Mouse (Mus musculus): ENCODE results near the gene Slc39a11. TPM values are rescaled to one million over a fixed set of nuclear protein-coding genes. Genes with fewer than 3 reads are reported as not detected.

The Slc39a11 gene
- total and polyA plus RNA-seq, 2 experiments from 2014 or later: 40.4 to 62.5 TPM

GRCm38 (mm10) chr11:113618672-113619419, 31.0 kb downstream of the Slc39a11 start, which contains the start of gene Sstr2:
TSS of gene Sstr2 (plus strand) at chr11:113619342.
- peak; percentile 74 for ATAC-seq (ENCODE audit: low FRiP score)
- WGBS: under 1% methylated on average over 54 of the region's 54 CpGs
- no peaks in the 10 kb centered on the region for H3K9me3 ChIP-seq (ENCODE audit: low read length)
- no peaks in the 10 kb centered on the region for H3K36me3 ChIP-seq (ENCODE audit: insufficient read depth, low read length)
- peak; percentile 85 for DNase-seq (ENCODE audit: low spot score)
- H3K9ac ChIP-seq (replicated peaks; ENCODE audit: low read length, poor library complexity, severe bottlenecking): peak within 1 kb of the TSS; percentile 62
- peaks cover 3% of the 10 kb centered on the region; the same call in 1 of the 2 replicates for H3K4me1 ChIP-seq (ENCODE audit: insufficient read depth, low read length)
- peak within 1 kb of the TSS; percentile 56 for H3K4me3 ChIP-seq (ENCODE audit: low read depth, low read length)
- H3K27ac ChIP-seq (ENCODE audit: low read depth, low read length): no peak within 1 kb of the TSS
- peaks cover 5% of the 10 kb centered on the region; the same call in 1 of the 2 replicates for H3K27me3 ChIP-seq (ENCODE audit: insufficient read depth, low read length)
- no peak; the same call in 1 of the 2 replicates for TF ChIP-seq CTCF (IDR thresholded peaks at IDR 0.05)
- peak within 1 kb of the TSS; percentile 93 for H3K4me2 ChIP-seq (ENCODE audit: low read depth, low read length, poor library complexity, severe bottlenecking)

- H3K9ac ChIP-seq (replicated peaks; ENCODE audit: low read length, poor library complexity, severe bottlenecking): peak overlapping the region; percentile 62; the same call in 1 of the 2 replicates
- no peaks in the 10 kb centered on the region for H3K36me3 ChIP-seq (ENCODE audit: insufficient read depth, low read length)
- ATAC-seq (ENCODE audit: low FRiP score) (no peak), DNase-seq (ENCODE audit: low spot score) (no peak)
- TF ChIP-seq CTCF (IDR thresholded peaks at IDR 0.05): no peak
- WGBS: 37% methylated on average over 4 of the region's 4 CpGs
- H3K27ac ChIP-seq (ENCODE audit: low read depth, low read length): no peak overlapping the region
- peaks cover 3% of the 10 kb centered on the region; the same call in 1 of the 2 replicates for H3K4me1 ChIP-seq (ENCODE audit: insufficient read depth, low read length)
- H3K4me2 ChIP-seq (ENCODE audit: low read depth, low read length, poor library complexity, severe bottlenecking): peak overlapping the region; percentile 93
- peaks cover 5% of the 10 kb centered on the region; the same call in 1 of the 2 replicates for H3K27me3 ChIP-seq (ENCODE audit: insufficient read depth, low read length)
- no peaks in the 10 kb centered on the region for H3K9me3 ChIP-seq (ENCODE audit: low read length)
- peak overlapping the region; percentile 56 for H3K4me3 ChIP-seq (ENCODE audit: low read depth, low read length)
Measured at GRCm38 (mm10) chr11:113618303-113618671, 31.6 kb downstream of the Slc39a11 start.

- H3K27me3 ChIP-seq (ENCODE audit: insufficient read depth, low read length): peaks cover 5% of the 10 kb centered on the region; the same call in 1 of the 2 replicates
- DNase-seq (ENCODE audit: low spot score) (peak; percentile 85), ATAC-seq (ENCODE audit: low FRiP score) (no peak)
- WGBS: 51% methylated on average over 14 of the region's 14 CpGs
- no peaks in the 10 kb centered on the region for H3K36me3 ChIP-seq (ENCODE audit: insufficient read depth, low read length)
- no peak overlapping the region for H3K9ac ChIP-seq (replicated peaks; ENCODE audit: low read length, poor library complexity, severe bottlenecking)
- H3K27ac ChIP-seq (ENCODE audit: low read depth, low read length): no peak overlapping the region
- H3K9me3 ChIP-seq (ENCODE audit: low read length): no peaks in the 10 kb centered on the region
- no peak overlapping the region for H3K4me3 ChIP-seq (ENCODE audit: low read depth, low read length)
- peaks cover 3% of the 10 kb centered on the region; the same call in 1 of the 2 replicates for H3K4me1 ChIP-seq (ENCODE audit: insufficient read depth, low read length)
- no peak overlapping the region for H3K4me2 ChIP-seq (ENCODE audit: low read depth, low read length, poor library complexity, severe bottlenecking)
- peak; percentile 70 for TF ChIP-seq CTCF (IDR thresholded peaks at IDR 0.05)
Measured at GRCm38 (mm10) chr11:113617132-113617911, 32.6 kb downstream of the Slc39a11 start.

GRCm38 (mm10) chr11:113614476-113614875, 35.4 kb downstream of the Slc39a11 start:
- no peak for TF ChIP-seq CTCF (IDR thresholded peaks at IDR 0.05)
- Histone ChIP-seq H3K9me3 (ENCODE audit: low read length) (no peaks in the 10 kb centered on the region), H3K4me1 (ENCODE audit: insufficient read depth, low read length) (peaks cover 3% of the 10 kb centered on the region; the same call in 1 of the 2 replicates), H3K4me3 (ENCODE audit: low read depth, low read length) (no peak overlapping the region), H3K9ac (replicated peaks; ENCODE audit: low read length, poor library complexity, severe bottlenecking) (no peak overlapping the region), H3K27ac (ENCODE audit: low read depth, low read length) (no peak overlapping the region), H3K27me3 (ENCODE audit: insufficient read depth, low read length) (no peaks in the 10 kb centered on the region), H3K4me2 (ENCODE audit: low read depth, low read length, poor library complexity, severe bottlenecking) (no peak overlapping the region), H3K36me3 (ENCODE audit: insufficient read depth, low read length) (no peaks in the 10 kb centered on the region)
- ATAC-seq (ENCODE audit: low FRiP score) (no peak), DNase-seq (ENCODE audit: low spot score) (no peak)
- 79% methylated on average over 6 of the region's 6 CpGs for WGBS

GRCm38 (mm10) chr11:113611664-113612611, 37.9 kb downstream of the Slc39a11 start:
- Histone ChIP-seq H3K27me3 (ENCODE audit: insufficient read depth, low read length) (no peaks in the 10 kb centered on the region), H3K36me3 (ENCODE audit: insufficient read depth, low read length) (no peaks in the 10 kb centered on the region), H3K27ac (ENCODE audit: low read depth, low read length) (no peak overlapping the region), H3K4me2 (ENCODE audit: low read depth, low read length, poor library complexity, severe bottlenecking) (peak overlapping the region; percentile 12; the same call in 1 of the 2 replicates), H3K4me3 (ENCODE audit: low read depth, low read length) (no peak overlapping the region), H3K9me3 (ENCODE audit: low read length) (no peaks in the 10 kb centered on the region), H3K9ac (replicated peaks; ENCODE audit: low read length, poor library complexity, severe bottlenecking) (no peak overlapping the region), H3K4me1 (ENCODE audit: insufficient read depth, low read length) (no peaks in the 10 kb centered on the region)
- peak; percentile 75 for TF ChIP-seq CTCF (IDR thresholded peaks at IDR 0.05)
- 14% methylated on average over 24 of the region's 24 CpGs for WGBS
- DNase-seq (ENCODE audit: low spot score) (peak; percentile 82), ATAC-seq (ENCODE audit: low FRiP score) (peak; percentile 65)

Data from midbrain, postnatal 0 days (tissue).